Mouse (Mus musculus): ENCODE measurements around the gene Hes7. TPM values are rescaled to one million over a fixed set of nuclear protein-coding genes. Genes with fewer than 3 reads are reported as not detected.

Gene Hes7
- total and polyA plus RNA-seq, 3 experiments, result 0.08 to 1.4 TPM; not detected in 1

DNA sequence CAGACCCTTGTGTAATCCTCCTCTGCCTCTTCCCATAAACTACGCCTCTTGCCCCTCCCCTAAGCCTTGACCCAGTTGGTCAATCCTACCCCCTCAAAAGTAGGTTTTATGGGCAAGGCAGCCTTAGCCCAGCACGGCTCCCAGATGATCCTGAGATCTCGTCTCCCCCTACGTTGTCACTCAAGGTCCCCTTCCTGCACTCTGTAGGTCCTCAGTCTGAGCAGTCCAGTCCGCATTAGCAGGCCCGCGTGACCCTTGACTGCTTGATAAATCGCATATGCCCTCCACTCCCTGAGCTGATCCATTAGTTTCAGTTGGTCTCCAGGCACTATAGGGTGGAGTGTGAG, 14.4 kb downstream of the Hes7 start:
- TF ChIP-seq SMC3 (IDR thresholded peaks at IDR 0.05; ENCODE audit: low read depth, low read length) (no peak), POLR2AphosphoS5 (IDR thresholded peaks at IDR 0.05; ENCODE audit: borderline replicate concordance, low read depth, low read length) (no peak), ZNF384 (IDR thresholded peaks at IDR 0.05; ENCODE audit: low read depth, low read length) (no peak), GATA1 (IDR thresholded peaks at IDR 0.05; ENCODE audit: low read depth, low read length) (no peak), MAFK (IDR thresholded peaks at IDR 0.05; ENCODE audit: borderline replicate concordance, low read depth, low read length) (no peak), MXI1 (IDR thresholded peaks at IDR 0.05; ENCODE audit: low read depth, low read length) (no peak), ZKSCAN1 (IDR thresholded peaks at IDR 0.05; ENCODE audit: low read depth, low read length) (no peak), MYC (IDR thresholded peaks at IDR 0.05; ENCODE audit: low read depth, low read length) (no peak), ZMIZ1 (IDR thresholded peaks at IDR 0.05; ENCODE audit: low read depth, low read length) (no peak), NELFE (IDR thresholded peaks at IDR 0.05; ENCODE audit: low read depth, low read length) (no peak), TBP (IDR thresholded peaks at IDR 0.05; ENCODE audit: low read depth, low read length) (no peak), USF1 (IDR thresholded peaks at IDR 0.05; ENCODE audit: low read depth, low read length) (no peak), USF2 (IDR thresholded peaks at IDR 0.05; ENCODE audit: borderline replicate concordance in 1 of 2, insufficient read depth in 1 of 2, low read depth in 1 of 2, low read length in 2 of 2) (no peak), HCFC1 (IDR thresholded peaks at IDR 0.05; ENCODE audit: low read depth, low read length) (no peak), TCF12 (IDR thresholded peaks at IDR 0.05; ENCODE audit: low read depth, low read length) (no peak)
- Histone ChIP-seq H3K4me3 (ENCODE audit: control insufficient read depth in 1 of 2, insufficient read depth in 1 of 2, low read depth in 2 of 2, low read length in 2 of 2) (peak overlapping the region in 1 of 2 experiments; percentile 32; a peak in 1 of 4 replicates), H3K79me2 (ENCODE audit: control insufficient read depth, insufficient read depth, low read length, poor library complexity) (no peaks in the 10 kb centered on the region), H3K9ac (ENCODE audit: control insufficient read depth, low read depth, low read length, poor library complexity, severe bottlenecking) (no peak overlapping the region), H3K36me3 (ENCODE audit: control insufficient read depth in 1 of 2, insufficient read depth in 2 of 2, low read length in 2 of 2) (no peaks in the 10 kb centered on the region), H3K27ac (ENCODE audit: control insufficient read depth, low read depth, low read length) (no peak overlapping the region), H3K4me1 (ENCODE audit: control insufficient read depth in 1 of 2, insufficient read depth in 2 of 2, low read length in 2 of 2) (peaks cover 2 to 13% of the 10 kb centered on the region in 2 experiments; a peak in 3 of 4 replicates), H3K9me3 (replicated peaks; ENCODE audit: insufficient read depth, low read length) (no peaks in the 10 kb centered on the region), H3K27me3 (ENCODE audit: control insufficient read depth in 1 of 2, insufficient read depth in 2 of 2, low read length in 2 of 2) (peaks cover 10 to 27% of the 10 kb centered on the region in 2 experiments)
- DNase-seq (ENCODE audit: low read depth, low spot score), result no peak

GRCm38 (mm10) chr11:69135361-69135760, 15.2 kb downstream of the Hes7 start:
- Histone ChIP-seq H3K79me2 (ENCODE audit: control insufficient read depth, insufficient read depth, low read length, poor library complexity) (no peaks in the 10 kb centered on the region), H3K4me1 (ENCODE audit: control insufficient read depth in 1 of 2, insufficient read depth in 2 of 2, low read length in 2 of 2) (peaks cover 2 to 13% of the 10 kb centered on the region in 2 experiments; a peak in 3 of 4 replicates), H3K9ac (ENCODE audit: control insufficient read depth, low read depth, low read length, poor library complexity, severe bottlenecking) (no peak overlapping the region), H3K9me3 (replicated peaks; ENCODE audit: insufficient read depth, low read length) (no peaks in the 10 kb centered on the region), H3K27me3 (ENCODE audit: control insufficient read depth in 1 of 2, insufficient read depth in 2 of 2, low read length in 2 of 2) (peaks cover 15 to 35% of the 10 kb centered on the region in 2 experiments), H3K4me3 (ENCODE audit: control insufficient read depth in 1 of 2, insufficient read depth in 1 of 2, low read depth in 2 of 2, low read length in 2 of 2) (no peak overlapping the region), H3K36me3 (ENCODE audit: control insufficient read depth in 1 of 2, insufficient read depth in 2 of 2, low read length in 2 of 2) (no peaks in the 10 kb centered on the region), H3K27ac (ENCODE audit: control insufficient read depth, low read depth, low read length) (no peak overlapping the region)
- DNase-seq (ENCODE audit: low read depth, low spot score), result no peak
- TF ChIP-seq ZNF384 (IDR thresholded peaks at IDR 0.05; ENCODE audit: low read depth, low read length) (peak; percentile 72), MXI1 (IDR thresholded peaks at IDR 0.05; ENCODE audit: low read depth, low read length) (no peak)
